Mouse (Mus musculus) heart, embryonic 16.5 days (tissue): ENCODE data around the gene D10Jhu81e. TPM values are rescaled to one million over a fixed set of nuclear protein-coding genes. Genes with fewer than 3 reads are reported as not detected.

Experiments used
- polyA plus RNA-seq: library from polyadenylated mRNA; unstranded; fragments of >200 nt; fragmentation: Nextera tagmentation; extraction: Ambion mirVana; gene quantifications from 2 replicates; pipeline ENCODE4 v1.2.1, GENCODE M21; 2015

D10Jhu81e gene
- polyA plus RNA-seq, 1 experiment from 2014 or later, result 75.3 TPM

Other genes starting within 250 kb of the D10Jhu81e start
- gene Trpm2, start 199.2 kb downstream of the D10Jhu81e start, polyA plus RNA-seq, result 2.6 and 3.4 TPM in 2 replicates
- gene 1810043G02Rik, start 191.3 kb downstream of the D10Jhu81e start, polyA plus RNA-seq, result 19.4 and 20.9 TPM in 2 replicates
- gene Pfkl, start 159.7 kb downstream of the D10Jhu81e start, polyA plus RNA-seq, result 203 and 219 TPM in 2 replicates
- gene Dnmt3l, start 127.8 kb downstream of the D10Jhu81e start, polyA plus RNA-seq, result 0.13 TPM in 1 of 2 replicates, not detected in the other
- gene Aire, start 126.2 kb downstream of the D10Jhu81e start, polyA plus RNA-seq, result 1.3 and 3.0 TPM in 2 replicates
- gene Icosl, start 100.5 kb downstream of the D10Jhu81e start, polyA plus RNA-seq, result 2.5 and 2.9 TPM in 2 replicates
- gene Pwp2, start 15.4 kb upstream of the D10Jhu81e start, polyA plus RNA-seq, result 12.4 and 12.6 TPM in 2 replicates
- gene Trappc10, start 74.9 kb upstream of the D10Jhu81e start, polyA plus RNA-seq, result 7.0 and 11.9 TPM in 2 replicates
- 56.6 and 69.5 TPM in 2 replicates for gene Agpat3, start 182.7 kb upstream of the D10Jhu81e start, polyA plus RNA-seq
- gene Rrp1, start 243.3 kb upstream of the D10Jhu81e start, polyA plus RNA-seq, result 244 and 285 TPM in 2 replicates